Mouse (Mus musculus): ENCODE data around the gene Slc9a8.

DNA sequence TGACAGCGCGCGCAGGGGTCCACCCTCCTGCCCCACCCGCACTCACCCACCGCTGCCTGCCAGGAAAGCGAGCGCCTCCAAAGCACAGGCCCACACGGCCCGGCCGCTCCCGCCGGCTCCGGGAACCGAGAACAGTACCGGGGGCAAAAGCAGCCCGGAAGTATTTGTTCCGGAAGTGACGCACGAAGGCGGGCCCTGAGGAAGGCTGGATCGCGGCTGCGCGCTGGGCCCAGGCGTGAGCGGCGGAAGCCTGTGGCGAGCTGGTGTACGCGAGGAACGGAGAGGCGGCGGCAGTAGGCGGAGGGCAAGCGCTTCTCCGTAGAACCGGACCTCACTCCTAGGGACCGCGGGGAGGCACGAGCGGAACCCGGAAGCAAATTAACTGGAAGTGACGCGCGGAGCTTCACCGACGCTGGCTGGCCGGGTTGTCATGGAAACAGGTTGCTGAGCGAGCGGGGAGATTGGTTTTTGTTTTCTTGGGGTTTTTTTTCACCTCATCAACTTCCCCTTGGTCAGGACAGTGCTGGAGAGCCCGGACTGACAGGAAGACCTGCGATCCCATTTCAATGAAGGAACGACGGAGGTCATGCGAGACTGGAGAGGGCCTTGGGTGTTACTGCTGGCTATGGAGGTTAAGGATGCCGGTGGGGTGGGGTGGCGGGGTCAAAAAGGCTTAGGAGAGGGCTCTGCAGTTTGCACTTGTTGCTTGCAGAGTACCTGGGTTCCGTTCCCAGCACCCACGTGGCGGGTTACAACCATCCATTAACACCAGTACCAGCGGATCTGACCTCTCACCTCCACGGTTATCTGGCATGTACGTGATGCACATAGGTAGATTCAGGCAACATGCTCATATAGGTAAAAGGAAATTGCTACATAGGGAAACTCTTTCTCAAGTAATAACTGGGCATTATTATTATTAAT, 71.5 kb downstream of the Slc9a8 start, which contains the start of gene Spata2:
- TF ChIP-seq POLR2A (IDR thresholded peaks at IDR 0.05; ENCODE audit: low read depth, low read length) (peak; percentile 39), CTCF (IDR thresholded peaks at IDR 0.05; ENCODE audit: extremely low read depth, insufficient read depth, insufficient read length, insufficient replicate concordance) (no peak)

Data from spleen, adult 2 months (tissue).